In the genomic region with DNA sequence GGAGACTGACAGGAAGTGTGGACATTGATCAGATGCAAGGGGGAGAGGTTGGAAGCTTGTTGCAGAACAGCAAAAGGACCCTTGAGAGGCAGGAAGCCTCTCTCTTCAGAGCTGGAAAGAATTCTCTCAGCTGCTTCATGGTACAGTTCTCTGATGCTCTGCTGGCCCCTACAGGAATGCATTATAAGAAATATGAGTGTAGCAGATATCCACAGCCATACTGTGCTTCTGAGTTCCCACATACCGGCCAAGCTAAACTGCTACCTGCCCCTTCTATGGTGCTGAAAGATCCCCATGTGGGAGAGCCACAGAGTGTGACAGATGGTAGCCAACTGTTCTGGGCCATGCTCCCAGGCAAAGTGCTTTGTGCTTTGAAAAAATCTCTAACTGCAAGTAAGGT, we compare ENCODE assay signal across 7 mouse cellular contexts.
DNase-seq lines count a peak whose midpoint lies in the region; ATAC-seq lines count a peak whose summit lies in the region.

No protein-coding gene starts in this region.

- no peaks in the 10 kb centered on the region for H3K36me3 ChIP-seq in hindbrain, embryonic 13.5 days

- H3K27me3 ChIP-seq in hindbrain, embryonic 13.5 days, result 0 out of 2 replicates have a peak, but pooled peaks cover 9% of the 10 kb centered on the region

- no peak overlapping the region for H3K9ac ChIP-seq in hindbrain, embryonic 13.5 days

- peaks cover 22% of the 10 kb centered on the region for H3K4me1 ChIP-seq in hindbrain, embryonic 13.5 days (replicated peaks)

- DNase-seq in testis, postnatal 14 days (ENCODE audit: low spot score), result peak; percentile 16
- DNase-seq in testis, postnatal 10 days (ENCODE audit: low spot score), result no peak
- DNase-seq in cerebellum, postnatal 10 days, result peak; percentile 70 to 80
- peak; percentile 50 for DNase-seq in left cerebral cortex, postnatal 4 days
- peak; percentile 11 for DNase-seq in right cerebral cortex, postnatal 25 days
- no peak for DNase-seq in thymus, postnatal 0 days (ENCODE audit: low spot score)

- H3K4me3 ChIP-seq in hindbrain, embryonic 13.5 days, result no peak overlapping the region

- H3K9me3 ChIP-seq in hindbrain, embryonic 13.5 days, result no peaks in the 10 kb centered on the region

- ATAC-seq in hindbrain, embryonic 13.5 days (ENCODE audit: low FRiP score), result peak; percentile 59; the same call in 1 of the 2 replicates

- no peak overlapping the region for H3K4me2 ChIP-seq in hindbrain, embryonic 13.5 days

- 29% methylated on average over 1 of the region's 1 CpGs for WGBS in hindbrain, embryonic 13.5 days

- intact Hi-C loops in left cerebral cortex, postnatal 4 days (cut with DNase I), result no loop called here

- H3K27ac ChIP-seq in hindbrain, embryonic 13.5 days, result no peak overlapping the region

Comparison
In these comparisons a context has a peak if more than half of its experiments do, and no peak if none do; other contexts are left out.
1. DNase-seq: peak in testis, postnatal 14 days (single experiment), cerebellum, postnatal 10 days (2 of 2), left cerebral cortex, postnatal 4 days (single experiment) and right cerebral cortex, postnatal 25 days (single experiment); none in testis, postnatal 10 days (single experiment) and thymus, postnatal 0 days (single experiment).